Mouse (Mus musculus) C2C12 (cell line): ENCODE data around the gene Dglucy.

ENCODE experiments used
- CTCF ChIP-seq: IDR thresholded peaks from one replicate; pipeline ENCODE4 v1.5.1; 2011; ENCODE audit not compliant: control insufficient read depth, insufficient read depth, insufficient read length
- MAX ChIP-seq: IDR thresholded peaks from one replicate; pipeline ENCODE4 v1.6.1; 2011; ENCODE audit warnings: mild to moderate bottlenecking, control low read depth
- MYOG ChIP-seq: IDR thresholded peaks from one replicate; pipeline ENCODE4 v1.6.1; 2011; ENCODE audit not compliant: control insufficient read depth, insufficient read length; ENCODE audit errors: extremely low read depth
- USF1 ChIP-seq: IDR thresholded peaks from one replicate; pipeline ENCODE4 v1.6.1; 2011; ENCODE audit warnings: low read depth, mild to moderate bottlenecking, control low read depth, moderate library complexity

DNA sequence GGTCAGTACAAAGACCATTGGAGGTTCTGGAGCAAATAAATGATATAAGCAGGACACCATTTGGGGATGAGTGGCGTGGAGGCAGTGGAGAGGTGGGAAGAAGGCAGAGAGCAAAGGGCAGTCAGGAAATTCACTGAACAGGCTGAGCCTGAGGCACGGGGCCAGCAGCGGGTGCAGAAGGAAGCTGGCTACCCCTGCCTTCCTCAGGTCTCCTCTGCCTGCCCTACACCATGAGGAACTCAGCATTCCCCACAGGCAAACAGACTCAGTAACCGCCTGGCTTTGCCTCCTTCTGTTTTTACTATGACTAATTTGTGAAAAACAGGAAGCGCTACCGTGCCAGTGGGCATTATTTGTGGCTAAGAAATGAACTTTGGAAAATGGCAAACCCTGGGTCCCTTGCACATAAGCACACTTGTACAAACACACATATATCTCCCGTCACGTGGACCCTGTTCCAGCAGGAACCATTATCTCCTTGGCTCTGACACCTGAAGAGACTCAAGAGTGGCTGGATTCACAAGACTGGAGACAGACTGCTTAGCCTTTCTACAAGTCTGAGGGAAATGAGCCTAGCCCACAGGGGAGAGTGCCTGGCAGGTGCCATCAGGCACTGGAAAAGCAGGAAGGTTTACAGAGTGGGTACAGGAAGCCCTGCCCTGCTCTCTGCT, 2.8 kb upstream of the Dglucy start:
- TF ChIP-seq MYOG (no peak), CTCF (no peak), MAX (peak; percentile 6), USF1 (peak; percentile 75)
